Mouse (Mus musculus): ENCODE measurements at regions not wholly inside any gene's neighbourhood (a gene's known extent, or its start where the extent isn't known, plus 50 kb on each side); places are given as distances from the start of the nearest gene placed in this dataset.

GRCm38 (mm10) chr8:115968121-115968520 lies 260.5 kb upstream of the Maf start:
- Histone ChIP-seq H3K27ac (ENCODE audit: low read depth) (no peak overlapping the region), H3K9me3 (replicated peaks; ENCODE audit: control insufficient read depth, low read length) (no peaks in the 10 kb centered on the region)

GRCm38 (mm10) chr8:115965981-115966380 lies 258.4 kb upstream of the Maf start:
- no peak for TF ChIP-seq EP300 (IDR thresholded peaks at IDR 0.05; ENCODE audit: low read depth)
- TF ChIP-seq CTCF (IDR thresholded peaks at IDR 0.05; ENCODE audit: low read depth), result no peak
- H3K9me3 ChIP-seq (replicated peaks; ENCODE audit: control insufficient read depth, low read length), result no peaks in the 10 kb centered on the region
- no peak for ATAC-seq (ENCODE audit: insufficient read depth, low read depth)
- WGBS, result 73% methylated on average over 7 of the region's 7 CpGs
- H3K27ac ChIP-seq (ENCODE audit: low read depth), result no peak overlapping the region
- no peaks in the 10 kb centered on the region for H3K36me3 ChIP-seq (replicated peaks; ENCODE audit: control insufficient read depth, insufficient read depth, low read length)
- H3K27me3 ChIP-seq (ENCODE audit: control insufficient read depth, insufficient read depth, low read length), result no peaks in the 10 kb centered on the region
- H3K4me1 ChIP-seq (ENCODE audit: control insufficient read depth, insufficient read depth), result no peaks in the 10 kb centered on the region
- H3K9ac ChIP-seq (replicated peaks; ENCODE audit: low read depth, low read length), result no peak overlapping the region
- no peak for DNase-seq (ENCODE audit: low spot score)
- H3K4me3 ChIP-seq (ENCODE audit: low read depth, low read length), result no peak overlapping the region
- no peak overlapping the region for H3K4me2 ChIP-seq (ENCODE audit: low read depth, low read length)

More at GRCm38 (mm10) chr8:115968121-115968520, 260.5 kb upstream of the Maf start:
- H3K36me3 ChIP-seq (replicated peaks; ENCODE audit: control insufficient read depth, insufficient read depth, low read length), result no peaks in the 10 kb centered on the region
- DNase-seq (ENCODE audit: low spot score) (no peak), ATAC-seq (ENCODE audit: insufficient read depth, low read depth) (no peak)
- H3K27me3 ChIP-seq (ENCODE audit: control insufficient read depth, insufficient read depth, low read length), result no peaks in the 10 kb centered on the region
- H3K9ac ChIP-seq (replicated peaks; ENCODE audit: low read depth, low read length), result no peak overlapping the region
- H3K4me2 ChIP-seq (ENCODE audit: low read depth, low read length), result no peak overlapping the region
- no peak overlapping the region for H3K4me3 ChIP-seq (ENCODE audit: low read depth, low read length)
- H3K4me1 ChIP-seq (ENCODE audit: control insufficient read depth, insufficient read depth), result no peaks in the 10 kb centered on the region
- TF ChIP-seq EP300 (IDR thresholded peaks at IDR 0.05; ENCODE audit: low read depth), result no peak
- 78% methylated on average over 5 of the region's 5 CpGs for whole genome bisulfite sequencing

GRCm38 (mm10) chr8:115955371-115955770 lies 247.8 kb upstream of the Maf start:
- ATAC-seq (ENCODE audit: insufficient read depth, low read depth) (no peak), DNase-seq (ENCODE audit: low spot score) (no peak)
- Histone ChIP-seq H3K36me3 (replicated peaks; ENCODE audit: control insufficient read depth, insufficient read depth, low read length) (no peaks in the 10 kb centered on the region), H3K4me3 (ENCODE audit: low read depth, low read length) (no peak overlapping the region), H3K4me2 (ENCODE audit: low read depth, low read length) (no peak overlapping the region), H3K4me1 (ENCODE audit: control insufficient read depth, insufficient read depth) (no peaks in the 10 kb centered on the region), H3K27ac (ENCODE audit: low read depth) (no peak overlapping the region), H3K9ac (replicated peaks; ENCODE audit: low read depth, low read length) (no peak overlapping the region), H3K27me3 (ENCODE audit: control insufficient read depth, insufficient read depth, low read length) (no peaks in the 10 kb centered on the region), H3K9me3 (replicated peaks; ENCODE audit: control insufficient read depth, low read length) (no peaks in the 10 kb centered on the region)
- TF ChIP-seq EP300 (IDR thresholded peaks at IDR 0.05; ENCODE audit: low read depth) (no peak), CTCF (IDR thresholded peaks at IDR 0.05; ENCODE audit: low read depth) (no peak)
- WGBS, result 85% methylated on average over 5 of the region's 5 CpGs

- no peak for ATAC-seq (ENCODE audit: insufficient read depth, low read depth)
- no peak for DNase-seq (ENCODE audit: low spot score)
- Histone ChIP-seq H3K4me3 (ENCODE audit: low read depth, low read length) (no peak overlapping the region), H3K9me3 (replicated peaks; ENCODE audit: control insufficient read depth, low read length) (no peaks in the 10 kb centered on the region), H3K9ac (replicated peaks; ENCODE audit: low read depth, low read length) (no peak overlapping the region), H3K27me3 (ENCODE audit: control insufficient read depth, insufficient read depth, low read length) (no peaks in the 10 kb centered on the region), H3K27ac (ENCODE audit: low read depth) (no peak overlapping the region), H3K4me1 (ENCODE audit: control insufficient read depth, insufficient read depth) (no peaks in the 10 kb centered on the region), H3K4me2 (ENCODE audit: low read depth, low read length) (no peak overlapping the region), H3K36me3 (replicated peaks; ENCODE audit: control insufficient read depth, insufficient read depth, low read length) (no peaks in the 10 kb centered on the region)
- no peak for TF ChIP-seq CTCF (IDR thresholded peaks at IDR 0.05; ENCODE audit: low read depth)
- no peak for TF ChIP-seq EP300 (IDR thresholded peaks at IDR 0.05; ENCODE audit: low read depth)
- 71% methylated on average over 7 of the region's 7 CpGs for WGBS
Observed at GRCm38 (mm10) chr8:115953783-115954470, 246.3 kb upstream of the Maf start.

- ATAC-seq (ENCODE audit: insufficient read depth, low read depth), result no peak
- TF ChIP-seq EP300 (IDR thresholded peaks at IDR 0.05; ENCODE audit: low read depth) (no peak), CTCF (IDR thresholded peaks at IDR 0.05; ENCODE audit: low read depth) (no peak)
Observed at GRCm38 (mm10) chr8:115952496-115952895, 244.9 kb upstream of the Maf start.

GRCm38 (mm10) chr8:115948916-115949315 lies 241.3 kb upstream of the Maf start:
- no peaks in the 10 kb centered on the region for H3K36me3 ChIP-seq (replicated peaks; ENCODE audit: control insufficient read depth, insufficient read depth, low read length)
- DNase-seq (ENCODE audit: low spot score) (no peak), ATAC-seq (ENCODE audit: insufficient read depth, low read depth) (no peak)
- H3K9ac ChIP-seq (replicated peaks; ENCODE audit: low read depth, low read length), result no peak overlapping the region
- H3K27ac ChIP-seq (ENCODE audit: low read depth), result no peak overlapping the region
- TF ChIP-seq CTCF (IDR thresholded peaks at IDR 0.05; ENCODE audit: low read depth) (no peak), EP300 (IDR thresholded peaks at IDR 0.05; ENCODE audit: low read depth) (no peak)
- no peak overlapping the region for H3K4me2 ChIP-seq (ENCODE audit: low read depth, low read length)
- 74% methylated on average over 2 of the region's 2 CpGs for WGBS
- H3K4me1 ChIP-seq (ENCODE audit: control insufficient read depth, insufficient read depth), result no peaks in the 10 kb centered on the region
- H3K27me3 ChIP-seq (ENCODE audit: control insufficient read depth, insufficient read depth, low read length), result no peaks in the 10 kb centered on the region
- H3K9me3 ChIP-seq (replicated peaks; ENCODE audit: control insufficient read depth, low read length), result no peaks in the 10 kb centered on the region
- no peak overlapping the region for H3K4me3 ChIP-seq (ENCODE audit: low read depth, low read length)

More at GRCm38 (mm10) chr8:115952496-115952895, 244.9 kb upstream of the Maf start:
- H3K4me2 ChIP-seq (ENCODE audit: low read depth, low read length), result no peak overlapping the region
- WGBS, result 71% methylated on average over 1 of the region's 1 CpGs
- H3K36me3 ChIP-seq (replicated peaks; ENCODE audit: control insufficient read depth, insufficient read depth, low read length), result no peaks in the 10 kb centered on the region
- H3K4me3 ChIP-seq (ENCODE audit: low read depth, low read length), result no peak overlapping the region
- no peaks in the 10 kb centered on the region for H3K4me1 ChIP-seq (ENCODE audit: control insufficient read depth, insufficient read depth)
- no peak for DNase-seq (ENCODE audit: low spot score)
- no peaks in the 10 kb centered on the region for H3K9me3 ChIP-seq (replicated peaks; ENCODE audit: control insufficient read depth, low read length)
- H3K27me3 ChIP-seq (ENCODE audit: control insufficient read depth, insufficient read depth, low read length), result no peaks in the 10 kb centered on the region
- no peak overlapping the region for H3K9ac ChIP-seq (replicated peaks; ENCODE audit: low read depth, low read length)
- no peak overlapping the region for H3K27ac ChIP-seq (ENCODE audit: low read depth)
